Mouse (Mus musculus) forebrain, embryonic 10.5 days (tissue): ENCODE results near the gene Pfkfb2. TPM values are rescaled to one million over a fixed set of nuclear protein-coding genes. Genes with fewer than 3 reads are reported as not detected.

Source experiments
- DNase-seq: peaks from one replicate; pipeline ENCODE4 v3.0.0-alpha.2; 2017; ENCODE audit warnings: low spot score; ENCODE audit errors: extremely low spot score
- H3K27ac ChIP-seq: fragments of 300-500 bp; sonication (generic); 2 replicates; pipeline ENCODE4 v1.5.1; 2016; ENCODE audit warnings: mild to moderate bottlenecking
- H3K27me3 ChIP-seq: fragments of 300-500 bp; sonication (generic); 2 replicates; pipeline ENCODE4 v1.6.1; 2016; ENCODE audit warnings: mild to moderate bottlenecking; ENCODE audit not compliant: poor library complexity, severe bottlenecking
- H3K36me3 ChIP-seq: fragments of 300-500 bp; sonication (generic); replicated peaks from 2 replicates; pipeline ENCODE4 v1.6.1; 2016; ENCODE audit warnings: mild to moderate bottlenecking, moderate library complexity
- H3K4me1 ChIP-seq: fragments of 300-500 bp; sonication (generic); 2 replicates; pipeline ENCODE4 v1.6.1; 2016
- H3K4me3 ChIP-seq: fragments of 300-500 bp; sonication (generic); 2 replicates; pipeline ENCODE4 v1.5.1; 2016; ENCODE audit warnings: mild to moderate bottlenecking, moderate library complexity
- H3K9me3 ChIP-seq: fragments of 300-500 bp; sonication (generic); 2 replicates; pipeline ENCODE4 v1.6.1; 2016; ENCODE audit warnings: mild to moderate bottlenecking, moderate library complexity
- polyA plus RNA-seq: library from polyadenylated mRNA; unstranded; fragments of >200 nt; fragmentation: Nextera tagmentation; extraction: Ambion mirVana; gene quantifications from 2 replicates; pipeline ENCODE4 v1.2.1, GENCODE M21; 2016

The Pfkfb2 gene
- polyA plus RNA-seq, 1 experiment from 2014 or later: 5.7 TPM

DNA sequence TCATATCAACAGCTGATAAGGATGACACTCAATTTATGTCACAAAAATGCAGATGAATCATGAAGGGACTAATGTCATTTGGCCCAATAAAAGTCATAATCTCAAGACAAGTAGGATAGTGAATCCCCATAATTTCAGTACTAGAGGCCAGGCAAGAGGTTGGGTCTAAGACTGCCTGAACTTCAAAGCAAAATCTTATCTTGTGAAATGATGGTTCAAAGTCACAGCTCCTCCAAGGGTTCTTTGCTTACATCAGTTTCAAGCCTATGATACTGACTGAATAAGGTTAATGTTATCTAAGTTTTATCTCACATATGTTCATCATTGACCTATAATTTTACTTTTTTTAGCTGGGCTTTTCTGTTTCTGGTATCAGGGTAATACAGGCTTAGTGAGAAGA, 88.1 kb downstream of the Pfkfb2 start:
- H3K27ac ChIP-seq: no peak overlapping the region
- no peaks in the 10 kb centered on the region for H3K4me1 ChIP-seq
- H3K36me3 ChIP-seq: no peaks in the 10 kb centered on the region
- H3K27me3 ChIP-seq: no peaks in the 10 kb centered on the region
- DNase-seq: no peak
- H3K4me3 ChIP-seq: no peak overlapping the region
- H3K9me3 ChIP-seq: no peaks in the 10 kb centered on the region

Other genes with a start within 250 kb of the Pfkfb2 start
- gene Zp3r, start 99.6 kb downstream of the Pfkfb2 start, polyA plus RNA-seq: not detected in 2 replicates
- gene C4bp, start 67.6 kb downstream of the Pfkfb2 start, polyA plus RNA-seq: not detected in 2 replicates
- not detected in 2 replicates for gene Gm29427, start 13.5 kb downstream of the Pfkfb2 start, polyA plus RNA-seq
- 10.6 and 11.5 TPM in 2 replicates for gene Yod1, start 11.9 kb downstream of the Pfkfb2 start, polyA plus RNA-seq
- gene AA986860, start 2.7 kb upstream of the Pfkfb2 start, polyA plus RNA-seq: 0.42 and 0.64 TPM in 2 replicates
- not detected in 2 replicates for gene Fcamr, start 71.6 kb upstream of the Pfkfb2 start, polyA plus RNA-seq
- not detected in 2 replicates for gene Pigr, start 97.4 kb upstream of the Pfkfb2 start, polyA plus RNA-seq
- not detected in 2 replicates for gene Fcmr, start 136.4 kb upstream of the Pfkfb2 start, polyA plus RNA-seq
- not detected in 2 replicates for gene Il24, start 158.2 kb upstream of the Pfkfb2 start, polyA plus RNA-seq
- gene Il20, start 182.2 kb upstream of the Pfkfb2 start, polyA plus RNA-seq: not detected in 2 replicates
- gene Il19, start 210.9 kb upstream of the Pfkfb2 start, polyA plus RNA-seq: not detected in 2 replicates